Mouse (Mus musculus) G1E (cell line): ENCODE measurements at regions not wholly inside any gene's neighbourhood (a gene's known extent, or its start where the extent isn't known, plus 50 kb on each side); places are given as distances from the start of the nearest gene placed in this dataset.

Experiments used
- ATAC-seq: 2 replicates; pipeline ENCODE4 v1.8.0; 2016; ENCODE audit warnings: mild to moderate bottlenecking; ENCODE audit not compliant: insufficient number of reproducible peaks, poor library complexity, low FRiP score, severe bottlenecking; ENCODE audit errors: extremely low read depth
- DNase-seq: peaks from one replicate; pipeline ENCODE4 v3.0.0; 2012; ENCODE audit warnings: low spot score
- H3K27me3 ChIP-seq: 2 replicates; pipeline ENCODE4 v1.6.1; 2012; ENCODE audit warnings: mild to moderate bottlenecking, low read length, inconsistent platforms; ENCODE audit not compliant: insufficient read depth
- H3K36me3 ChIP-seq: replicated peaks from 2 replicates; pipeline ENCODE3; 2012; ENCODE audit warnings: mild to moderate bottlenecking, inconsistent platforms
- H3K4me1 ChIP-seq: 2 replicates; pipeline ENCODE4 v1.6.1; 2012; ENCODE audit warnings: low read depth, low read length, inconsistent platforms, mixed read lengths; ENCODE audit not compliant: insufficient read depth
- H3K4me3 ChIP-seq: 2 replicates; pipeline ENCODE4 v1.5.1; 2012; ENCODE audit warnings: low read depth, mild to moderate bottlenecking, inconsistent platforms, low read length, moderate library complexity, mixed read lengths
- H3K9me3 ChIP-seq: replicated peaks from 2 replicates; pipeline ENCODE4 v1.6.1; 2012; ENCODE audit warnings: inconsistent platforms
- CTCF ChIP-seq: IDR thresholded peaks from 2 replicates; pipeline ENCODE4 v1.5.1; 2012; ENCODE audit warnings: low read depth, low read length, inconsistent platforms, mixed read lengths
- GATA1 ChIP-seq: IDR thresholded peaks from 2 replicates; pipeline ENCODE4 v1.6.1; 2012; ENCODE audit warnings: borderline replicate concordance, low read length, inconsistent platforms, mixed read lengths
- GATA2 ChIP-seq: IDR thresholded peaks from 2 replicates; pipeline ENCODE4 v1.6.1; 2012; ENCODE audit warnings: low read depth, low read length, inconsistent platforms, borderline replicate concordance
- POLR2AphosphoS5 ChIP-seq: IDR thresholded peaks from 2 replicates; pipeline ENCODE4 v1.6.1; 2012; ENCODE audit warnings: low read depth, low read length, inconsistent platforms; ENCODE audit not compliant: insufficient replicate concordance
- TAL1 ChIP-seq: conservative IDR thresholded peaks from 2 replicates; pipeline ENCODE4 v1.6.1; 2012; ENCODE audit warnings: low read depth, low read length, inconsistent platforms, mixed read lengths

GRCm38 (mm10) chr4:105656071-105656655 lies 133.5 kb upstream of the Gm12728 start:
- no peak for TF ChIP-seq CTCF
- no peaks in the 10 kb centered on the region for H3K27me3 ChIP-seq
- no peak overlapping the region for H3K4me3 ChIP-seq
- no peaks in the 10 kb centered on the region for H3K36me3 ChIP-seq
- H3K9me3 ChIP-seq: peaks cover 12% of the 10 kb centered on the region
- H3K4me1 ChIP-seq: no peaks in the 10 kb centered on the region
- ATAC-seq (no peak), DNase-seq (no peak)

GRCm38 (mm10) chr4:105658581-105658980 lies 131.1 kb upstream of the Gm12728 start:
- TF ChIP-seq CTCF (no peak), TAL1 (no peak)
- Histone ChIP-seq H3K4me3 (no peak overlapping the region), H3K36me3 (no peaks in the 10 kb centered on the region), H3K27me3 (no peaks in the 10 kb centered on the region), H3K9me3 (peaks cover 15% of the 10 kb centered on the region), H3K4me1 (no peaks in the 10 kb centered on the region)
- DNase-seq (no peak), ATAC-seq (no peak)

GRCm38 (mm10) chr4:105676690-105677089 lies 113.0 kb upstream of the Gm12728 start:
- DNase-seq (no peak), ATAC-seq (no peak)
- Histone ChIP-seq H3K4me1 (no peaks in the 10 kb centered on the region), H3K36me3 (no peaks in the 10 kb centered on the region), H3K27me3 (no peaks in the 10 kb centered on the region), H3K4me3 (no peak overlapping the region), H3K9me3 (peaks cover 18% of the 10 kb centered on the region)
- TF ChIP-seq TAL1: no peak
- no peak for TF ChIP-seq CTCF
- TF ChIP-seq POLR2AphosphoS5: no peak
- TF ChIP-seq GATA1: no peak
- no peak for TF ChIP-seq GATA2

GRCm38 (mm10) chr4:105690716-105691115 lies 99.0 kb upstream of the Gm12728 start:
- TF ChIP-seq CTCF: no peak
- no peak for TF ChIP-seq TAL1
- no peak for TF ChIP-seq POLR2AphosphoS5
- TF ChIP-seq GATA1: no peak
- TF ChIP-seq GATA2: no peak
- Histone ChIP-seq H3K9me3 (peaks cover 43% of the 10 kb centered on the region), H3K4me1 (no peaks in the 10 kb centered on the region), H3K4me3 (no peak overlapping the region), H3K36me3 (no peaks in the 10 kb centered on the region), H3K27me3 (no peaks in the 10 kb centered on the region)
- no peak for DNase-seq
- ATAC-seq: no peak

- Histone ChIP-seq H3K4me1 (no peaks in the 10 kb centered on the region), H3K27me3 (no peaks in the 10 kb centered on the region), H3K4me3 (no peak overlapping the region), H3K9me3 (peaks cover 42% of the 10 kb centered on the region), H3K36me3 (no peaks in the 10 kb centered on the region)
- DNase-seq: no peak
- ATAC-seq: no peak
- TF ChIP-seq POLR2AphosphoS5 (no peak), TAL1 (no peak), GATA2 (no peak), CTCF (no peak), GATA1 (no peak)
These were observed 97.3 kb upstream of the Gm12728 start for GRCm38 (mm10) chr4:105692380-105692779.

GRCm38 (mm10) chr4:105695895-105696294 lies 93.8 kb upstream of the Gm12728 start:
- Histone ChIP-seq H3K9me3 (peaks cover 36% of the 10 kb centered on the region), H3K4me3 (no peak overlapping the region), H3K36me3 (no peaks in the 10 kb centered on the region), H3K4me1 (no peaks in the 10 kb centered on the region), H3K27me3 (no peaks in the 10 kb centered on the region)
- ATAC-seq: no peak
- no peak for DNase-seq
- TF ChIP-seq GATA1: no peak

- ATAC-seq (no peak), DNase-seq (no peak)
- Histone ChIP-seq H3K4me1 (no peaks in the 10 kb centered on the region), H3K4me3 (no peak overlapping the region), H3K27me3 (no peaks in the 10 kb centered on the region), H3K9me3 (peaks cover 33% of the 10 kb centered on the region), H3K36me3 (no peaks in the 10 kb centered on the region)
- no peak for TF ChIP-seq POLR2AphosphoS5
- no peak for TF ChIP-seq CTCF
- TF ChIP-seq GATA2: no peak
- TF ChIP-seq TAL1: no peak
- no peak for TF ChIP-seq GATA1
These were observed 92.5 kb upstream of the Gm12728 start for GRCm38 (mm10) chr4:105697123-105697522.
